Comparison of ENCODE assay signal across 8 mouse cellular contexts in genomic region chr7:96817030-96817674, GRCm38 (mm10).
DNase-seq lines count a peak whose midpoint lies in the region; ATAC-seq lines count a peak whose summit lies in the region.

No protein-coding gene starts in this region.

- no peaks in the 10 kb centered on the region for H3K36me3 ChIP-seq in heart, embryonic 11.5 days (ENCODE audit: control insufficient read depth, insufficient read depth, low read length)
- H3K36me3 ChIP-seq in neural tube, embryonic 14.5 days (ENCODE audit: control insufficient read depth, insufficient read depth, low read length), result no peaks in the 10 kb centered on the region

- no peak overlapping the region for H3K9ac ChIP-seq in heart, embryonic 11.5 days (ENCODE audit: low read depth, low read length)
- H3K9ac ChIP-seq in neural tube, embryonic 14.5 days (replicated peaks; ENCODE audit: low read depth, low read length), result no peak overlapping the region

- DNase-seq in heart, adult 18-20 months, result peak; percentile 35 to 55
- peak; percentile 84 for DNase-seq in 3134 (ENCODE audit: extremely low read depth, insufficient read length, low spot score)
- peak; percentile 48 for DNase-seq in adrenal gland, postnatal 25 days
- peak; percentile 33 to 37 for DNase-seq in heart, postnatal 10 days
- no peak for DNase-seq in cerebellum, postnatal 14 days
- DNase-seq in cerebellum, postnatal 36 days, result no peak

- peaks cover 12% of the 10 kb centered on the region for H3K4me1 ChIP-seq in heart, embryonic 11.5 days (ENCODE audit: control insufficient read depth, insufficient read depth, low read length)
- peaks cover 11% of the 10 kb centered on the region for H3K4me1 ChIP-seq in neural tube, embryonic 14.5 days (ENCODE audit: control insufficient read depth, insufficient read depth, low read length)

- H3K27ac ChIP-seq in heart, embryonic 11.5 days (ENCODE audit: low read depth, low read length), result no peak overlapping the region
- no peak overlapping the region; the same call in 1 of the 2 replicates for H3K27ac ChIP-seq in neural tube, embryonic 14.5 days (ENCODE audit: low read depth, low read length)

- no peaks in the 10 kb centered on the region for H3K27me3 ChIP-seq in heart, embryonic 11.5 days (ENCODE audit: control insufficient read depth, insufficient read depth, low read length)
- H3K27me3 ChIP-seq in neural tube, embryonic 14.5 days (ENCODE audit: control insufficient read depth, insufficient read depth, low read length), result no peaks in the 10 kb centered on the region

- 23% methylated on average over 6 of the region's 6 CpGs for WGBS in heart, embryonic 11.5 days (ENCODE audit: insufficient replicate concordance)
- 33% methylated on average over 6 of the region's 6 CpGs for WGBS in neural tube, embryonic 14.5 days

- no peak; the same call in 1 of the 2 replicates for ATAC-seq in heart, embryonic 11.5 days (replicated peaks; ENCODE audit: insufficient number of reproducible peaks, low FRiP score, low TSS enrichment)
- ATAC-seq in neural tube, embryonic 14.5 days (ENCODE audit: low read depth), result peak; percentile 33; the same call in 1 of the 2 replicates

- intact Hi-C loops in heart, postnatal 10 days (cut with DNase I), result no loop called here

- no peaks in the 10 kb centered on the region for H3K9me3 ChIP-seq in heart, embryonic 11.5 days (replicated peaks; ENCODE audit: control insufficient read depth, low read length)
- no peaks in the 10 kb centered on the region for H3K9me3 ChIP-seq in neural tube, embryonic 14.5 days (ENCODE audit: control insufficient read depth, low read length)

- H3K4me2 ChIP-seq in heart, embryonic 11.5 days, result no peak overlapping the region
- no peak overlapping the region for H3K4me2 ChIP-seq in neural tube, embryonic 14.5 days (ENCODE audit: low read depth, low read length)

- no peak overlapping the region for H3K4me3 ChIP-seq in heart, embryonic 11.5 days (ENCODE audit: low read depth, low read length)
- H3K4me3 ChIP-seq in neural tube, embryonic 14.5 days (ENCODE audit: low read depth, low read length), result no peak overlapping the region

Comparison
In these comparisons a context has a peak if more than half of its experiments do, and no peak if none do; other contexts are left out.
1. DNase-seq: peak in heart, adult 18-20 months (2 of 2), 3134 (single experiment), adrenal gland, postnatal 25 days (single experiment) and heart, postnatal 10 days (2 of 2); none in cerebellum, postnatal 14 days (0 of 2) and cerebellum, postnatal 36 days (0 of 2).